Mouse (Mus musculus) CD4-positive helper T cell, adult 2 months (primary cell): ENCODE measurements around the gene Ccdc188.
A peak's percentile ranks its signal among the peaks of the same experiment; 100 is the strongest.
"Not testable (repeated sequence)": the region's sequence is repeated elsewhere in the genome, so short reads cannot be mapped to it uniquely, and the experiment has no call there.

ENCODE experiments used
- DNase-seq: peaks from one replicate; pipeline ENCODE4 v3.0.0-alpha.2; 2012; ENCODE audit warnings: low read depth, missing footprints, low spot score

The Ccdc188 gene

GRCm38 (mm10) chr16:18217579-18217978, at the start of gene Ccdc188:
Gene Ccdc188 (plus strand): TSS chr16:18217879.
- no peak for DNase-seq

- DNase-seq, result no peak
Observed at GRCm38 (mm10) chr16:18169156-18169555, 48.5 kb upstream of the Ccdc188 start.

- no peak for DNase-seq
Observed at GRCm38 (mm10) chr16:18169776-18170175, 47.9 kb upstream of the Ccdc188 start.

- peak; percentile 51 for DNase-seq
Observed at GRCm38 (mm10) chr16:18172266-18172855, 45.3 kb upstream of the Ccdc188 start.

- no peak for DNase-seq
Observed at GRCm38 (mm10) chr16:18173231-18173630, 44.4 kb upstream of the Ccdc188 start.

GRCm38 (mm10) chr16:18173788-18174187, 43.9 kb upstream of the Ccdc188 start:
- DNase-seq, result no peak

- no peak for DNase-seq
Observed at GRCm38 (mm10) chr16:18175817-18176541, 41.7 kb upstream of the Ccdc188 start.

GRCm38 (mm10) chr16:18176758-18177157, 40.9 kb upstream of the Ccdc188 start:
- DNase-seq, result no peak

GRCm38 (mm10) chr16:18179591-18179990, 38.1 kb upstream of the Ccdc188 start:
- DNase-seq, result no peak

- no peak for DNase-seq
Observed at GRCm38 (mm10) chr16:18181398-18181797, 36.3 kb upstream of the Ccdc188 start.

GRCm38 (mm10) chr16:18182766-18183165, 34.9 kb upstream of the Ccdc188 start:
- no peak for DNase-seq

GRCm38 (mm10) chr16:18185715-18186449, 31.8 kb upstream of the Ccdc188 start:
- DNase-seq, result no peak

- DNase-seq, result no peak
Observed at GRCm38 (mm10) chr16:18186798-18187197, 30.9 kb upstream of the Ccdc188 start.

GRCm38 (mm10) chr16:18187221-18187620, 30.5 kb upstream of the Ccdc188 start:
- no peak for DNase-seq

GRCm38 (mm10) chr16:18191006-18191405, 26.7 kb upstream of the Ccdc188 start:
- no peak for DNase-seq

- DNase-seq, result no peak
Observed at GRCm38 (mm10) chr16:18194208-18194985, 23.3 kb upstream of the Ccdc188 start.

GRCm38 (mm10) chr16:18195068-18195467, 22.6 kb upstream of the Ccdc188 start:
- DNase-seq, result no peak

- not testable (repeated sequence) for DNase-seq
Observed at GRCm38 (mm10) chr16:18195561-18195960, 22.1 kb upstream of the Ccdc188 start.

- DNase-seq, result no peak
Observed at GRCm38 (mm10) chr16:18197881-18198280, 19.8 kb upstream of the Ccdc188 start.

- DNase-seq, result no peak
Observed at GRCm38 (mm10) chr16:18198365-18199098, 19.1 kb upstream of the Ccdc188 start.

GRCm38 (mm10) chr16:18200062-18200461, 17.6 kb upstream of the Ccdc188 start:
- no peak for DNase-seq
